Mouse (Mus musculus): Measurements from ENCODE around the gene Lrrc58. TPM values are rescaled to one million over a fixed set of nuclear protein-coding genes. Genes with fewer than 3 reads are reported as not detected.

Gene Lrrc58
- polyA plus RNA-seq, 2 experiments: 4.1 to 8.7 TPM

- H3K27me3 ChIP-seq (ENCODE audit: control insufficient read depth, insufficient read depth, low read length): no peaks in the 10 kb centered on the region
- 38% methylated on average over 3 of the region's 3 CpGs for WGBS (ENCODE audit: insufficient replicate concordance)
- no peaks in the 10 kb centered on the region for H3K9me3 ChIP-seq (ENCODE audit: control insufficient read depth, low read length)
- no peak overlapping the region for H3K4me2 ChIP-seq (ENCODE audit: low read depth)
- H3K36me3 ChIP-seq (replicated peaks; ENCODE audit: control insufficient read depth, insufficient read depth, low read depth): no peaks in the 10 kb centered on the region
- ATAC-seq (ENCODE audit: insufficient read depth): no peak
- H3K27ac ChIP-seq: no peak overlapping the region
- H3K4me1 ChIP-seq (replicated peaks; ENCODE audit: control insufficient read depth in 2 of 2, insufficient read depth in 2 of 2, low read length in 1 of 2): peaks cover 0 to 11% of the 10 kb centered on the region in 2 experiments; a peak in 2 of 4 replicates
- H3K4me3 ChIP-seq (ENCODE audit: insufficient read depth in 1 of 2, low read depth in 2 of 2, low read length in 2 of 2): no peak overlapping the region
- no peak overlapping the region for H3K9ac ChIP-seq (replicated peaks)
- no peak for DNase-seq (ENCODE audit: low read depth in 3 of 3, low spot score in 3 of 3)
- TF ChIP-seq EP300 (IDR thresholded peaks at IDR 0.05; ENCODE audit: low read depth): no peak
- no peak for TF ChIP-seq CTCF (IDR thresholded peaks at IDR 0.05; ENCODE audit: low read depth)
Measured at GRCm38 (mm10) chr16:37856327-37856726, 11.9 kb upstream of the Lrrc58 start.

GRCm38 (mm10) chr16:37857495-37857894 is 10.7 kb upstream of the Lrrc58 start:
- Histone ChIP-seq H3K4me1 (replicated peaks; ENCODE audit: control insufficient read depth in 2 of 2, insufficient read depth in 2 of 2, low read length in 1 of 2) (peaks cover 0 to 11% of the 10 kb centered on the region in 2 experiments; a peak in 2 of 4 replicates), H3K27ac (no peak overlapping the region), H3K36me3 (replicated peaks; ENCODE audit: control insufficient read depth, insufficient read depth, low read depth) (no peaks in the 10 kb centered on the region), H3K4me3 (ENCODE audit: insufficient read depth in 1 of 2, low read depth in 2 of 2, low read length in 2 of 2) (no peak overlapping the region), H3K9me3 (ENCODE audit: control insufficient read depth, low read length) (no peaks in the 10 kb centered on the region), H3K9ac (replicated peaks) (no peak overlapping the region), H3K4me2 (ENCODE audit: low read depth) (no peak overlapping the region), H3K27me3 (ENCODE audit: control insufficient read depth, insufficient read depth, low read length) (no peaks in the 10 kb centered on the region)
- ATAC-seq (ENCODE audit: insufficient read depth): no peak
- TF ChIP-seq EP300 (IDR thresholded peaks at IDR 0.05; ENCODE audit: low read depth): no peak
- no peak for DNase-seq (ENCODE audit: low read depth in 3 of 3, low spot score in 3 of 3)
- WGBS (ENCODE audit: insufficient replicate concordance): 65% methylated on average over 8 of the region's 8 CpGs

GRCm38 (mm10) chr16:37860213-37860612 is 8.0 kb upstream of the Lrrc58 start:
- Histone ChIP-seq H3K36me3 (replicated peaks; ENCODE audit: control insufficient read depth, insufficient read depth, low read depth) (no peaks in the 10 kb centered on the region), H3K27ac (no peak overlapping the region), H3K4me2 (ENCODE audit: low read depth) (no peak overlapping the region), H3K4me3 (ENCODE audit: insufficient read depth in 1 of 2, low read depth in 2 of 2, low read length in 2 of 2) (no peak overlapping the region), H3K4me1 (replicated peaks; ENCODE audit: control insufficient read depth in 2 of 2, insufficient read depth in 2 of 2, low read length in 1 of 2) (peaks cover 0 to 10% of the 10 kb centered on the region in 2 experiments; a peak in 2 of 4 replicates), H3K9ac (replicated peaks) (no peak overlapping the region), H3K9me3 (ENCODE audit: control insufficient read depth, low read length) (no peaks in the 10 kb centered on the region), H3K27me3 (ENCODE audit: control insufficient read depth, insufficient read depth, low read length) (no peaks in the 10 kb centered on the region)
- DNase-seq (ENCODE audit: low read depth in 3 of 3, low spot score in 3 of 3): no peak
- TF ChIP-seq CTCF (IDR thresholded peaks at IDR 0.05; ENCODE audit: low read depth) (no peak), EP300 (IDR thresholded peaks at IDR 0.05; ENCODE audit: low read depth) (no peak)
- no peak for ATAC-seq (ENCODE audit: insufficient read depth)
- 62% methylated on average over 7 of the region's 7 CpGs for WGBS (ENCODE audit: insufficient replicate concordance)

GRCm38 (mm10) chr16:37861029-37861428 is 7.2 kb upstream of the Lrrc58 start, which contains the start of gene Gm36028:
Gene Gm36028 (minus strand): TSS chr16:37861146.
- H3K4me1 ChIP-seq (replicated peaks; ENCODE audit: control insufficient read depth in 2 of 2, insufficient read depth in 2 of 2, low read length in 1 of 2): peaks cover 0 to 8% of the 10 kb centered on the region in 2 experiments; a peak in 1 of 4 replicates
- TF ChIP-seq EP300 (IDR thresholded peaks at IDR 0.05; ENCODE audit: low read depth): no peak
- no peak for TF ChIP-seq CTCF (IDR thresholded peaks at IDR 0.05; ENCODE audit: low read depth)
- H3K9me3 ChIP-seq (ENCODE audit: control insufficient read depth, low read length): no peaks in the 10 kb centered on the region
- ATAC-seq (ENCODE audit: insufficient read depth) (no peak), DNase-seq (ENCODE audit: low read depth in 3 of 3, low spot score in 3 of 3) (no peak)
- H3K4me2 ChIP-seq (ENCODE audit: low read depth): no peak within 1 kb of the TSS
- no peaks in the 10 kb centered on the region for H3K36me3 ChIP-seq (replicated peaks; ENCODE audit: control insufficient read depth, insufficient read depth, low read depth)
- H3K27ac ChIP-seq: no peak within 1 kb of the TSS
- WGBS (ENCODE audit: insufficient replicate concordance): 64% methylated on average over 7 of the region's 7 CpGs
- no peaks in the 10 kb centered on the region for H3K27me3 ChIP-seq (ENCODE audit: control insufficient read depth, insufficient read depth, low read length)
- H3K9ac ChIP-seq (replicated peaks): no peak within 1 kb of the TSS
- H3K4me3 ChIP-seq (ENCODE audit: insufficient read depth in 1 of 2, low read depth in 2 of 2, low read length in 2 of 2): no peak within 1 kb of the TSS

- WGBS (ENCODE audit: insufficient replicate concordance): 58% methylated on average over 3 of the region's 3 CpGs
- H3K4me1 ChIP-seq (replicated peaks; ENCODE audit: control insufficient read depth in 2 of 2, insufficient read depth in 2 of 2, low read length in 1 of 2): peaks cover 0 to 8% of the 10 kb centered on the region in 2 experiments; a peak in 3 of 4 replicates
- no peaks in the 10 kb centered on the region for H3K27me3 ChIP-seq (ENCODE audit: control insufficient read depth, insufficient read depth, low read length)
- no peak overlapping the region for H3K4me2 ChIP-seq (ENCODE audit: low read depth)
- H3K9ac ChIP-seq (replicated peaks): no peak overlapping the region
- no peak overlapping the region for H3K4me3 ChIP-seq (ENCODE audit: insufficient read depth in 1 of 2, low read depth in 2 of 2, low read length in 2 of 2)
- no peak overlapping the region for H3K27ac ChIP-seq
- no peaks in the 10 kb centered on the region for H3K9me3 ChIP-seq (ENCODE audit: control insufficient read depth, low read length)
- H3K36me3 ChIP-seq (replicated peaks; ENCODE audit: control insufficient read depth, insufficient read depth, low read depth): no peaks in the 10 kb centered on the region
- DNase-seq (ENCODE audit: low read depth in 3 of 3, low spot score in 3 of 3): no peak
- ATAC-seq (ENCODE audit: insufficient read depth): no peak
- TF ChIP-seq CTCF (IDR thresholded peaks at IDR 0.05; ENCODE audit: low read depth): no peak
- TF ChIP-seq EP300 (IDR thresholded peaks at IDR 0.05; ENCODE audit: low read depth): no peak
Measured at GRCm38 (mm10) chr16:37863876-37864275, 4.3 kb upstream of the Lrrc58 start.

Data from liver, embryonic 14.5 days (tissue).